Mouse (Mus musculus): ENCODE measurements around the gene Tekt3. TPM values are rescaled to one million over a fixed set of nuclear protein-coding genes. Genes with fewer than 3 reads are reported as not detected.

Tekt3 gene
- polyA plus RNA-seq, 1 experiment from 2014 or later = not detected

- Histone ChIP-seq H3K27ac (ENCODE audit: low read length) (no peak overlapping the region), H3K4me3 (ENCODE audit: low read depth, low read length) (no peak overlapping the region), H3K27me3 (ENCODE audit: control insufficient read depth, insufficient read depth, low read depth, low read length) (no peaks in the 10 kb centered on the region), H3K9me3 (replicated peaks; ENCODE audit: control insufficient read depth, low read length, poor library complexity, severe bottlenecking) (no peaks in the 10 kb centered on the region), H3K9ac (ENCODE audit: low read depth, low read length) (no peak overlapping the region), H3K4me1 (ENCODE audit: control insufficient read depth, insufficient read depth, low read length) (no peaks in the 10 kb centered on the region), H3K36me3 (ENCODE audit: control insufficient read depth, insufficient read depth, low read length) (no peaks in the 10 kb centered on the region), H3K4me2 (ENCODE audit: low read length) (no peak overlapping the region)
- WGBS = 98% methylated on average over 10 of the region's 10 CpGs
- ATAC-seq = no peak
These were observed 9.5 kb upstream of the Tekt3 start for GRCm38 (mm10) chr11:63051996-63052395.

DNA sequence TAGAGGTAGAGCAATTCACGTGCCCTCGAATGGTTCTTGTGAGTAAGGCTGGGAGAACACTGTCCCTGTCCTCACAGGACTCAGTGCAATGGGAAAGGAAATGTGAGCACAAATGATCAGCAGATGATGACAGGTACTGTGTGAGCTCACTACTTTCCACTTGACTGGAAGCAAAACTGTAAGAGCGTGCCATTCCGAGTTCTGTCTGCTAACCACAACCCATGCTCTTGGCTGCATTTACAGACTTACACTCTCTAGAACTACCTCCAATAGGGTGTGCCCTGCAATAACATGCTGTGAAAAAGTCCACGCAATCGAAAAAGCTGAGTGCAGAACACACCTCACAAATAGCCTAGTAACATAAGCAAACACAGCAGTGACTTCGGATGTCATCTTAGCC, 5.9 kb upstream of the Tekt3 start:
- Histone ChIP-seq H3K27me3 (ENCODE audit: control insufficient read depth, insufficient read depth, low read depth, low read length) (no peaks in the 10 kb centered on the region), H3K9ac (ENCODE audit: low read depth, low read length) (no peak overlapping the region), H3K4me2 (ENCODE audit: low read length) (no peak overlapping the region), H3K4me3 (ENCODE audit: low read depth, low read length) (no peak overlapping the region), H3K27ac (ENCODE audit: low read length) (no peak overlapping the region), H3K36me3 (ENCODE audit: control insufficient read depth, insufficient read depth, low read length) (no peaks in the 10 kb centered on the region), H3K4me1 (ENCODE audit: control insufficient read depth, insufficient read depth, low read length) (no peaks in the 10 kb centered on the region), H3K9me3 (replicated peaks; ENCODE audit: control insufficient read depth, low read length, poor library complexity, severe bottlenecking) (no peaks in the 10 kb centered on the region)
- no peak for ATAC-seq
- WGBS = 91% methylated on average over 7 of the region's 7 CpGs

- Histone ChIP-seq H3K36me3 (ENCODE audit: control insufficient read depth, insufficient read depth, low read length) (no peaks in the 10 kb centered on the region), H3K4me3 (ENCODE audit: low read depth, low read length) (no peak overlapping the region), H3K4me2 (ENCODE audit: low read length) (no peak overlapping the region), H3K9me3 (replicated peaks; ENCODE audit: control insufficient read depth, low read length, poor library complexity, severe bottlenecking) (no peaks in the 10 kb centered on the region), H3K27me3 (ENCODE audit: control insufficient read depth, insufficient read depth, low read depth, low read length) (no peaks in the 10 kb centered on the region), H3K27ac (ENCODE audit: low read length) (no peak overlapping the region), H3K4me1 (ENCODE audit: control insufficient read depth, insufficient read depth, low read length) (no peaks in the 10 kb centered on the region), H3K9ac (ENCODE audit: low read depth, low read length) (no peak overlapping the region)
- 77% methylated on average over 5 of the region's 5 CpGs for WGBS
- ATAC-seq = no peak
These were observed 3.0 kb upstream of the Tekt3 start for GRCm38 (mm10) chr11:63058375-63058952.

- no peaks in the 10 kb centered on the region for H3K9me3 ChIP-seq (replicated peaks; ENCODE audit: control insufficient read depth, low read length, poor library complexity, severe bottlenecking)
- 94% methylated on average over 1 of the region's 1 CpGs for WGBS
- no peak overlapping the region for H3K27ac ChIP-seq (ENCODE audit: low read length)
- H3K4me3 ChIP-seq (ENCODE audit: low read depth, low read length) = no peak overlapping the region
- H3K36me3 ChIP-seq (ENCODE audit: control insufficient read depth, insufficient read depth, low read length) = no peaks in the 10 kb centered on the region
- no peak for ATAC-seq
- H3K4me2 ChIP-seq (ENCODE audit: low read length) = no peak overlapping the region
- no peak overlapping the region for H3K9ac ChIP-seq (ENCODE audit: low read depth, low read length)
- no peaks in the 10 kb centered on the region for H3K27me3 ChIP-seq (ENCODE audit: control insufficient read depth, insufficient read depth, low read depth, low read length)
- no peaks in the 10 kb centered on the region for H3K4me1 ChIP-seq (ENCODE audit: control insufficient read depth, insufficient read depth, low read length)
These were observed 1.5 kb upstream of the Tekt3 start for GRCm38 (mm10) chr11:63059911-63060310.

- Histone ChIP-seq H3K4me3 (ENCODE audit: low read depth, low read length) (no peak overlapping the region), H3K9ac (ENCODE audit: low read depth, low read length) (no peak overlapping the region), H3K9me3 (replicated peaks; ENCODE audit: control insufficient read depth, low read length, poor library complexity, severe bottlenecking) (no peaks in the 10 kb centered on the region), H3K36me3 (ENCODE audit: control insufficient read depth, insufficient read depth, low read length) (no peaks in the 10 kb centered on the region), H3K27me3 (ENCODE audit: control insufficient read depth, insufficient read depth, low read depth, low read length) (no peaks in the 10 kb centered on the region), H3K4me2 (ENCODE audit: low read length) (no peak overlapping the region), H3K27ac (ENCODE audit: low read length) (no peak overlapping the region), H3K4me1 (ENCODE audit: control insufficient read depth, insufficient read depth, low read length) (no peaks in the 10 kb centered on the region)
- no peak for ATAC-seq
- 76% methylated on average over 1 of the region's 1 CpGs for WGBS
These were observed 5.1 kb downstream of the Tekt3 start for GRCm38 (mm10) chr11:63066526-63066925.

GRCm38 (mm10) chr11:63070081-63070480, 8.6 kb downstream of the Tekt3 start:
- H3K27ac ChIP-seq (ENCODE audit: low read length) = no peak overlapping the region
- no peak overlapping the region for H3K4me3 ChIP-seq (ENCODE audit: low read depth, low read length)
- 93% methylated on average over 17 of the region's 17 CpGs for WGBS
- H3K9me3 ChIP-seq (replicated peaks; ENCODE audit: control insufficient read depth, low read length, poor library complexity, severe bottlenecking) = no peaks in the 10 kb centered on the region
- no peak overlapping the region for H3K4me2 ChIP-seq (ENCODE audit: low read length)
- H3K27me3 ChIP-seq (ENCODE audit: control insufficient read depth, insufficient read depth, low read depth, low read length) = no peaks in the 10 kb centered on the region
- H3K36me3 ChIP-seq (ENCODE audit: control insufficient read depth, insufficient read depth, low read length) = no peaks in the 10 kb centered on the region
- ATAC-seq = no peak
- no peaks in the 10 kb centered on the region for H3K4me1 ChIP-seq (ENCODE audit: control insufficient read depth, insufficient read depth, low read length)
- no peak overlapping the region for H3K9ac ChIP-seq (ENCODE audit: low read depth, low read length)

GRCm38 (mm10) chr11:63084536-63084935, 23.1 kb downstream of the Tekt3 start:
- Histone ChIP-seq H3K9me3 (replicated peaks; ENCODE audit: control insufficient read depth, low read length, poor library complexity, severe bottlenecking) (no peaks in the 10 kb centered on the region), H3K27ac (ENCODE audit: low read length) (no peak overlapping the region), H3K27me3 (ENCODE audit: control insufficient read depth, insufficient read depth, low read depth, low read length) (no peaks in the 10 kb centered on the region), H3K4me1 (ENCODE audit: control insufficient read depth, insufficient read depth, low read length) (no peaks in the 10 kb centered on the region), H3K9ac (ENCODE audit: low read depth, low read length) (no peak overlapping the region), H3K4me3 (ENCODE audit: low read depth, low read length) (no peak overlapping the region), H3K36me3 (ENCODE audit: control insufficient read depth, insufficient read depth, low read length) (no peaks in the 10 kb centered on the region), H3K4me2 (ENCODE audit: low read length) (no peak overlapping the region)
- 86% methylated on average over 3 of the region's 3 CpGs for WGBS
- ATAC-seq = no peak

DNA sequence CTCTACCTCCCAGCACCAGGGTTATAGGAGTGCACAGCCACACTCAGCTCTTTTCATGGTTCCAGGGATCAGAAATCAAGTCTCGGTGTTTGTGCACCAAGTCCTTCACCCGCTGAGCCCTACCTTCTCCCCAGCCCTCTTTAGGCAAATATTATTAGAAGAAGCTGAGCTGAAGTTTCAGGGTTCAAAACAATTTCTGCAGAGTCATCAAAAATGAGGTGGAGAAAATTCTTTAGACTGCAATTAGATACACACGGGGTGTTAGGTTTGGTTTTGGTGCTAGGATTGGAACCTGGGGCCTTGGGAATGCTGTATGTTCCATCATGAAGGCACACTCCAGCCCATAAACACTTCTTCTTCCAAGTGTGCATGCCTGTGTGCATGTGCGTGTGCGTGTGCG, 27.2 kb downstream of the Tekt3 start:
- Histone ChIP-seq H3K36me3 (ENCODE audit: control insufficient read depth, insufficient read depth, low read length) (no peaks in the 10 kb centered on the region), H3K9me3 (replicated peaks; ENCODE audit: control insufficient read depth, low read length, poor library complexity, severe bottlenecking) (no peaks in the 10 kb centered on the region), H3K9ac (ENCODE audit: low read depth, low read length) (no peak overlapping the region), H3K4me3 (ENCODE audit: low read depth, low read length) (no peak overlapping the region), H3K4me1 (ENCODE audit: control insufficient read depth, insufficient read depth, low read length) (no peaks in the 10 kb centered on the region), H3K4me2 (ENCODE audit: low read length) (no peak overlapping the region), H3K27me3 (ENCODE audit: control insufficient read depth, insufficient read depth, low read depth, low read length) (no peaks in the 10 kb centered on the region), H3K27ac (ENCODE audit: low read length) (no peak overlapping the region)
- WGBS = 92% methylated on average over 6 of the region's 6 CpGs
- no peak for ATAC-seq

DNA sequence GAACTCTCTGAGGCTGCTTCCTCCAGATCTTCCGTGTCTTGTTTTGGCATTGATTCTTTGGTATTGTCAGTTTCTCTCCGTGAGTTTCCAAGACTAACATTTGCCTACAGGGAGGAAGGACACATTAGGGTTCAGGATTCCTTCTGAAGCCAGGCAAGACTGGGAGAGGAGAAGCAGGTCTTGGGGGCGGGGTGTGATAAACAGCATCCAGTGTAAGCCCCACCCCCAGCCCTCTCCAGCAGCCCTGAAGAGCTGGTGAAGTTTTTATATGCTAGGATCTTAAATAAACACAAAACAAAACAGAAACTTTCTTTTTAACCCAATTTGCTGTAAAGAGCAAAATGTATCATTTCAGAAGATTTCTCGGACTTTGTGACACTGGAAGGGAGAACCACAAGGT, 28.8 kb downstream of the Tekt3 start:
- WGBS = 54% methylated on average over 4 of the region's 4 CpGs

More for the DNA sequence above, 28.8 kb downstream of the Tekt3 start:
- no peaks in the 10 kb centered on the region for H3K9me3 ChIP-seq (replicated peaks; ENCODE audit: control insufficient read depth, low read length, poor library complexity, severe bottlenecking)
- H3K27ac ChIP-seq (ENCODE audit: low read length) = no peak overlapping the region
- H3K4me2 ChIP-seq (ENCODE audit: low read length) = no peak overlapping the region
- H3K4me1 ChIP-seq (ENCODE audit: control insufficient read depth, insufficient read depth, low read length) = no peaks in the 10 kb centered on the region
- ATAC-seq = no peak
- H3K27me3 ChIP-seq (ENCODE audit: control insufficient read depth, insufficient read depth, low read depth, low read length) = no peaks in the 10 kb centered on the region
- H3K4me3 ChIP-seq (ENCODE audit: low read depth, low read length) = no peak overlapping the region
- no peaks in the 10 kb centered on the region for H3K36me3 ChIP-seq (ENCODE audit: control insufficient read depth, insufficient read depth, low read length)
- no peak overlapping the region for H3K9ac ChIP-seq (ENCODE audit: low read depth, low read length)

All from midbrain, embryonic 16.5 days (tissue).